In genomic region chr19:33568551-33568950, GRCm38 (mm10) we compare ENCODE assay signal across 22 mouse cellular contexts. TPM values are rescaled to one million over a fixed set of nuclear protein-coding genes. Genes with fewer than 3 reads are reported as not detected.
DNase-seq lines count a peak whose midpoint lies in the region; ATAC-seq and TF ChIP-seq lines count a peak whose summit lies in the region.
"Not testable (repeated sequence)": the region's sequence is repeated elsewhere in the genome, so short reads cannot be mapped to it uniquely, and the experiment has no call there.
"Had no signal": no experiment of that assay in that cellular context is flagged by ENCODE, and none has a peak within 500 bp of the region (broad histone marks: within the 10 kb centered on the region; RNA-seq: fewer than 3 reads in every experiment).

No protein-coding gene starts in this region.

- H3K4me2 ChIP-seq in CH12.LX (ENCODE audit: insufficient read depth, low read depth, poor library complexity, severe bottlenecking); intestine, postnatal 0 days (replicated peaks; ENCODE audit: low read depth): not testable (repeated sequence)

- DNase-seq in CH12.LX (ENCODE audit: extremely low read depth) (peak; percentile 14), ES-E14 (ENCODE audit: low read depth, low spot score) (peak; percentile 33), ZHBTc4 (ENCODE audit: low read depth, low spot score) (peak; percentile 66)

- TF ChIP-seq EP300 in CH12.LX (IDR thresholded peaks at IDR 0.05; ENCODE audit: low read length); ES-Bruce4 (IDR thresholded peaks at IDR 0.05; ENCODE audit: insufficient read depth, low read depth, low read length): not testable (repeated sequence)

- dilution Hi-C loops in CH12.LX (cut with MboI; ENCODE audit: extremely low pct_ligation_motif_present, extremely low pct_unique_long_range_greater_than_20kb, low sequenced_read_pairs): not testable (repeated sequence)

- H3K9me3 ChIP-seq in CH12.LX (replicated peaks; ENCODE audit: low read length); ES-Bruce4 (replicated peaks; ENCODE audit: control insufficient read depth, insufficient read depth, low read length, poor library complexity, severe bottlenecking); ES-E14 (ENCODE audit: control insufficient read depth, insufficient read depth, low read depth, low read length); intestine, postnatal 0 days (ENCODE audit: control insufficient read depth): not testable (repeated sequence)

- TF ChIP-seq POLR2A in CH12.LX (IDR thresholded peaks at IDR 0.05; ENCODE audit: low read depth, low read length); ES-Bruce4 (IDR thresholded peaks at IDR 0.05; ENCODE audit: insufficient read depth, low read length): not testable (repeated sequence)

- TF ChIP-seq CTCF in CH12.LX (conservative IDR thresholded peaks at IDR 0.05 in 1 of 2, IDR thresholded peaks at IDR 0.05 in 1 of 2; ENCODE audit: low read depth in 2 of 2, low read length in 2 of 2): peak in 1 of 2 experiments; percentile 26; a peak in 3 of 4 replicates
- peak; percentile 3 for TF ChIP-seq CTCF in ES-Bruce4 (IDR thresholded peaks at IDR 0.05; ENCODE audit: low read depth, low read length)
- TF ChIP-seq CTCF in intestine, postnatal 0 days (IDR thresholded peaks at IDR 0.05; ENCODE audit: low read depth): peak; percentile 15; the same call in 1 of the 2 replicates

- not testable (repeated sequence) for H3K4me3 ChIP-seq in CH12.LX (replicated peaks in 1 of 3; ENCODE audit: low read depth in 2 of 3, low read length in 2 of 3, poor library complexity in 1 of 3); ES-Bruce4 (ENCODE audit: low read depth, low read length); ES-E14 (ENCODE audit: insufficient read depth in 1 of 2, low read depth in 1 of 2, low read length in 2 of 2, poor library complexity in 1 of 2, severe bottlenecking in 1 of 2); intestine, postnatal 0 days (ENCODE audit: low read depth, low read length)

- in situ Hi-C loops in CH12.LX (cut with MboI; ENCODE audit: low pct_ligation_motif_present, low pct_unique_long_range_greater_than_20kb, low sequenced_read_pairs); ES-E14 (cut with MboI; ENCODE audit: low sequenced_read_pairs in 2 of 2, unreplicated experiment in 2 of 2): not testable (repeated sequence)

- not testable (repeated sequence) for H3K4me1 ChIP-seq in CH12.LX (ENCODE audit: control insufficient read depth in 1 of 2, insufficient read depth in 2 of 2); ES-Bruce4 (ENCODE audit: control insufficient read depth, insufficient read depth, low read length); ES-E14 (ENCODE audit: control insufficient read depth in 2 of 2, insufficient read depth in 2 of 2, low read length in 2 of 2, poor library complexity in 1 of 2); intestine, postnatal 0 days (replicated peaks; ENCODE audit: control insufficient read depth, insufficient read depth, low read length)

- not testable (repeated sequence) for H3K79me2 ChIP-seq in CH12.LX (replicated peaks; ENCODE audit: control insufficient read depth, extremely low read depth, insufficient read depth, poor library complexity, severe bottlenecking)

- H3K27ac ChIP-seq in CH12.LX (ENCODE audit: insufficient read depth, low read depth); ES-Bruce4 (ENCODE audit: insufficient read depth, low read length); ES-E14 (ENCODE audit: insufficient read depth, low read depth, low read length, poor library complexity, severe bottlenecking); intestine, postnatal 0 days (ENCODE audit: low read depth, low read length): not testable (repeated sequence)

- not testable (repeated sequence) for H3K9ac ChIP-seq in CH12.LX (ENCODE audit: insufficient read depth, low read depth); ES-Bruce4 (ENCODE audit: low read depth, poor library complexity, severe bottlenecking); ES-E14 (ENCODE audit: insufficient read depth, low read depth, low read length, poor library complexity, severe bottlenecking); intestine, postnatal 0 days (ENCODE audit: low read depth, low read length)

- not testable (repeated sequence) for ATAC-seq in intestine, postnatal 0 days

- TF ChIP-seq RAD21 in CH12.LX (IDR thresholded peaks at IDR 0.05; ENCODE audit: low read depth, low read length): not testable (repeated sequence)

- not testable (repeated sequence) for H3K36me3 ChIP-seq in CH12.LX (replicated peaks in 1 of 2; ENCODE audit: control insufficient read depth in 1 of 2, insufficient read depth in 1 of 2, low read length in 1 of 2); ES-Bruce4 (ENCODE audit: control insufficient read depth, insufficient read depth, low read length, poor library complexity, severe bottlenecking); ES-E14 (ENCODE audit: control insufficient read depth, insufficient read depth, low read length, poor library complexity, severe bottlenecking); intestine, postnatal 0 days (ENCODE audit: control insufficient read depth, insufficient read depth)

- not testable (repeated sequence) for H3K27me3 ChIP-seq in CH12.LX (replicated peaks); ES-Bruce4 (ENCODE audit: control insufficient read depth, insufficient read depth, low read length, poor library complexity, severe bottlenecking); intestine, postnatal 0 days (replicated peaks; ENCODE audit: control insufficient read depth, insufficient read depth, low read length)

- 80% methylated on average over 5 of the region's 5 CpGs for WGBS in intestine, postnatal 0 days

RNA-seq across cellular contexts. Expression of gene Lipo4, which starts 51.0 kb away (rescaled TPM):
- total RNA-seq in CH12.LX (2012; rRNA removed): not detected in 2 replicates
- total RNA-seq in CH12.LX (2014; rRNA removed): not detected in 2 replicates
- not detected in 2 replicates for polyA plus RNA-seq in CH12.LX (2012; ENCODE audit: insufficient read length, low read depth)
- polyA plus RNA-seq in ES-Bruce4 (2011; ENCODE audit: insufficient read depth, insufficient read length, low read depth, missing spikeins): not detected in 2 replicates
- total RNA-seq in ES-E14 (2012; rRNA removed): not detected in 2 replicates
- not detected in 2 replicates for polyA plus RNA-seq in intestine, postnatal 0 days (2015; fragmentation: Nextera tagmentation; extraction: Ambion mirVana)
- total RNA-seq: common myeloid progenitor, adult 5-6 weeks; MEL had no signal
- polyA plus RNA-seq: adrenal gland, adult 2 months; brain, embryonic 14.5 days; CD4-positive, CD25-positive, alpha-beta regulatory T cell, adult 4 months; embryonic facial prominence, embryonic 11.5 days; embryonic facial prominence, embryonic 13.5 days; embryonic facial prominence, embryonic 15.5 days; erythroblast, embryonic 14.5 days; forebrain, embryonic 10.5 days; forebrain, embryonic 12.5 days; forebrain, embryonic 14.5 days; forebrain, embryonic 16.5 days had no signal

RNA-seq across cellular contexts. Expression of gene Gm8978, which starts 56.5 kb away (rescaled TPM):
- total RNA-seq in CH12.LX (2012; rRNA removed) (not detected in 2 replicates), CH12.LX (2014; rRNA removed) (not detected in 2 replicates), ES-E14 (2012; rRNA removed) (not detected in 2 replicates)
- polyA plus RNA-seq in CH12.LX (2012; ENCODE audit: insufficient read length, low read depth) (not detected in 2 replicates), ES-Bruce4 (2011; ENCODE audit: insufficient read depth, insufficient read length, low read depth, missing spikeins) (not detected in 2 replicates)
- not detected in 2 replicates for polyA plus RNA-seq in intestine, postnatal 0 days (2015; fragmentation: Nextera tagmentation; extraction: Ambion mirVana)
- total RNA-seq: adrenal gland, adult 2 months; adrenal gland, postnatal 10 days; adrenal gland, postnatal 25 days; adrenal gland, postnatal 4 days; common myeloid progenitor, adult 5-6 weeks; MEL had no signal
- polyA plus RNA-seq: adrenal gland, adult 2 months; brain, embryonic 14.5 days; CD4-positive, CD25-positive, alpha-beta regulatory T cell, adult 4 months; embryonic facial prominence, embryonic 11.5 days; embryonic facial prominence, embryonic 13.5 days; embryonic facial prominence, embryonic 15.5 days; erythroblast, embryonic 14.5 days; forebrain, embryonic 10.5 days; forebrain, embryonic 12.5 days; forebrain, embryonic 14.5 days; forebrain, embryonic 16.5 days; frontal cortex, adult 2 months had no signal

Comparison
In these comparisons a context has a peak if more than half of its experiments do, and no peak if none do; other contexts are left out.
1. DNase-seq: peak in every context shown above with its lines; median percentile 66 in ZHBTc4; 33 in ES-E14; 14 in CH12.LX.